Mouse (Mus musculus): ENCODE measurements around the gene Tmem104.

- peak; percentile 38; the same call in 1 of the 2 replicates for TF ChIP-seq CTCF (IDR thresholded peaks at IDR 0.05; ENCODE audit: extremely low read depth, insufficient read length, insufficient replicate concordance, low read depth, low read length)
- TF ChIP-seq POLR2A (IDR thresholded peaks at IDR 0.05; ENCODE audit: low read depth, low read length): no peak
These were observed 77.8 kb downstream of the Tmem104 start for GRCm38 (mm10) chr11:115264862-115265668.
